Mouse (Mus musculus) frontal cortex, postnatal 14 days (tissue): Measurements from ENCODE around the gene Tpbgl.

ENCODE experiments used
- DNase-seq, 2 experiments: peaks; one replicate each; pipeline ENCODE4 v3.0.0; 2022; ENCODE audit warnings: low spot score in 2 of 2

Gene Tpbgl

DNA sequence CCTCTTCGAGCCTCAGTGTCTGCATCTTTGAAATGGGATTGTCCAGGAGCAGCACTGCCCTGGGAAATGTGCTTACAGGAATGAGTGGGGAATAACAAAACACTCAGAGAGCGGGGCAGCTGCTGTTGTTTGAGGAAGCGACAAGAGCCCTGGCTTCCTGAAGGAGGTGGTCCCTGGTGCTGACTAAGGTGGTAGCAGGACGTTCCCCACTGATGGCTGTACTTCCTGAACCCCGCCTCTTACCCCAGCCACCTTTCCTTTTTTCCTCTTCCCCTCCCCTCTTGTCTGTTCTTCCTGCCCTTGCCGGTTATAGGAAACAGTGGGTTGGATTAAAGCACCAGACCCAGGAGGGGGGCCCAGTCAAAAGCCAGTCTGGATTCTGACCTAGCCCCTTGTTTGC lies 46.7 kb downstream of the Tpbgl start:
- no peak for DNase-seq

- DNase-seq = no peak
Observed at GRCm38 (mm10) chr7:99579491-99580190, 47.3 kb downstream of the Tpbgl start.

GRCm38 (mm10) chr7:99578246-99578645 lies 48.7 kb downstream of the Tpbgl start:
- no peak for DNase-seq
